Mouse (Mus musculus): ENCODE data around the gene Srpr.
A peak's percentile ranks its signal among the peaks of the same experiment; 100 is the strongest.

The Srpr gene

GRCm38 (mm10) chr9:35263431-35263830, 63.5 kb downstream of the Srpr start:
- DNase-seq, result no peak

- DNase-seq, result no peak
These were observed 64.5 kb downstream of the Srpr start for GRCm38 (mm10) chr9:35264509-35264908.

GRCm38 (mm10) chr9:35267146-35267975, 67.4 kb downstream of the Srpr start, which contains the start of the genes Fam118b and Rpusd4:
TSS of gene Fam118b (minus strand) at chr9:35267805.
TSS of gene Rpusd4 (plus strand) at chr9:35267865.
- DNase-seq, result peak; percentile 94 to 97

GRCm38 (mm10) chr9:35267976-35268715, 68.2 kb downstream of the Srpr start:
- DNase-seq, result no peak

- no peak for DNase-seq
These were observed 77.9 kb downstream of the Srpr start for GRCm38 (mm10) chr9:35277855-35278365.

GRCm38 (mm10) chr9:35278451-35278850, 78.5 kb downstream of the Srpr start:
- DNase-seq, result no peak

- peak in 1 of 2 experiments; percentile 74 for DNase-seq
These were observed 82.3 kb downstream of the Srpr start for GRCm38 (mm10) chr9:35282006-35282850.

- DNase-seq, result no peak
These were observed 82.9 kb downstream of the Srpr start for GRCm38 (mm10) chr9:35282851-35283200.

- DNase-seq, result peak in 1 of 2 experiments; percentile 52
These were observed 83.6 kb downstream of the Srpr start for GRCm38 (mm10) chr9:35283415-35284069.

GRCm38 (mm10) chr9:35284351-35284750, 84.4 kb downstream of the Srpr start:
- DNase-seq, result no peak

GRCm38 (mm10) chr9:35286351-35286750, 86.4 kb downstream of the Srpr start:
- DNase-seq, result no peak

- DNase-seq, result no peak
These were observed 90.0 kb downstream of the Srpr start for GRCm38 (mm10) chr9:35289992-35290391.

GRCm38 (mm10) chr9:35290417-35290816, 90.4 kb downstream of the Srpr start:
- no peak for DNase-seq

- DNase-seq, result no peak
These were observed 90.9 kb downstream of the Srpr start for GRCm38 (mm10) chr9:35290916-35291315.

GRCm38 (mm10) chr9:35293465-35293864, 93.5 kb downstream of the Srpr start:
- no peak for DNase-seq

Data from kidney, postnatal 25 days (tissue).